Mouse (Mus musculus): Measurements from ENCODE around the gene Plekhm1. TPM values are rescaled to one million over a fixed set of nuclear protein-coding genes. Genes with fewer than 3 reads are reported as not detected.

Gene Plekhm1
- polyA plus RNA-seq, 1 experiment from 2014 or later = 9.4 TPM

- Histone ChIP-seq H3K36me3 (ENCODE audit: insufficient read depth) (peaks cover 34% of the 10 kb centered on the region; the same call in 1 of the 2 replicates), H3K4me3 (ENCODE audit: low read depth, low read length) (no peak overlapping the region), H3K27ac (ENCODE audit: low read depth) (no peak overlapping the region), H3K9ac (no peak overlapping the region), H3K9me3 (ENCODE audit: low read depth, low read length) (no peaks in the 10 kb centered on the region), H3K27me3 (ENCODE audit: insufficient read depth, low read length) (no peaks in the 10 kb centered on the region), H3K4me2 (no peak overlapping the region), H3K4me1 (ENCODE audit: insufficient read depth) (no peaks in the 10 kb centered on the region; the same call in 1 of the 2 replicates)
- ATAC-seq (ENCODE audit: insufficient read depth) (no peak), DNase-seq (no peak)
- WGBS = 88% methylated on average over 5 of the region's 5 CpGs
- TF ChIP-seq CTCF (IDR thresholded peaks at IDR 0.05; ENCODE audit: low read depth) = no peak
These were observed 32.0 kb downstream of the Plekhm1 start for GRCm38 (mm10) chr11:103380460-103380859.

GRCm38 (mm10) chr11:103378341-103378740, 34.1 kb downstream of the Plekhm1 start:
- DNase-seq (no peak), ATAC-seq (ENCODE audit: insufficient read depth) (no peak)
- Histone ChIP-seq H3K9me3 (ENCODE audit: low read depth, low read length) (no peaks in the 10 kb centered on the region), H3K27me3 (ENCODE audit: insufficient read depth, low read length) (no peaks in the 10 kb centered on the region), H3K27ac (ENCODE audit: low read depth) (no peak overlapping the region), H3K36me3 (ENCODE audit: insufficient read depth) (peaks cover 44% of the 10 kb centered on the region; the same call in 1 of the 2 replicates), H3K9ac (no peak overlapping the region), H3K4me3 (ENCODE audit: low read depth, low read length) (no peak overlapping the region), H3K4me2 (no peak overlapping the region), H3K4me1 (ENCODE audit: insufficient read depth) (no peaks in the 10 kb centered on the region)
- WGBS = 82% methylated on average over 6 of the region's 6 CpGs
- no peak for TF ChIP-seq CTCF (IDR thresholded peaks at IDR 0.05; ENCODE audit: low read depth)

- no peaks in the 10 kb centered on the region for H3K4me1 ChIP-seq (ENCODE audit: insufficient read depth)
- peaks cover 52% of the 10 kb centered on the region; the same call in 1 of the 2 replicates for H3K36me3 ChIP-seq (ENCODE audit: insufficient read depth)
- TF ChIP-seq CTCF (IDR thresholded peaks at IDR 0.05; ENCODE audit: low read depth) = no peak
- no peaks in the 10 kb centered on the region for H3K9me3 ChIP-seq (ENCODE audit: low read depth, low read length)
- H3K27ac ChIP-seq (ENCODE audit: low read depth) = no peak overlapping the region
- DNase-seq (no peak), ATAC-seq (ENCODE audit: insufficient read depth) (no peak)
- H3K4me3 ChIP-seq (ENCODE audit: low read depth, low read length) = no peak overlapping the region
- WGBS = 76% methylated on average over 5 of the region's 5 CpGs
- no peak overlapping the region for H3K4me2 ChIP-seq
- no peaks in the 10 kb centered on the region for H3K27me3 ChIP-seq (ENCODE audit: insufficient read depth, low read length)
- no peak overlapping the region for H3K9ac ChIP-seq
These were observed 36.7 kb downstream of the Plekhm1 start for GRCm38 (mm10) chr11:103375772-103376171.

- no peak overlapping the region for H3K4me2 ChIP-seq
- H3K27me3 ChIP-seq (ENCODE audit: insufficient read depth, low read length) = no peaks in the 10 kb centered on the region
- H3K4me1 ChIP-seq (ENCODE audit: insufficient read depth) = no peaks in the 10 kb centered on the region
- DNase-seq (no peak), ATAC-seq (ENCODE audit: insufficient read depth) (no peak)
- H3K36me3 ChIP-seq (ENCODE audit: insufficient read depth) = peaks cover 56% of the 10 kb centered on the region; the same call in 1 of the 2 replicates
- no peak overlapping the region for H3K27ac ChIP-seq (ENCODE audit: low read depth)
- H3K4me3 ChIP-seq (ENCODE audit: low read depth, low read length) = no peak overlapping the region
- TF ChIP-seq CTCF (IDR thresholded peaks at IDR 0.05; ENCODE audit: low read depth) = no peak
- no peaks in the 10 kb centered on the region for H3K9me3 ChIP-seq (ENCODE audit: low read depth, low read length)
- 50% methylated on average over 1 of the region's 1 CpGs for WGBS
- H3K9ac ChIP-seq = no peak overlapping the region
These were observed 37.2 kb downstream of the Plekhm1 start for GRCm38 (mm10) chr11:103375258-103375657.

GRCm38 (mm10) chr11:103373922-103374321, 38.6 kb downstream of the Plekhm1 start:
- H3K9me3 ChIP-seq (ENCODE audit: low read depth, low read length) = no peaks in the 10 kb centered on the region
- no peak overlapping the region for H3K4me3 ChIP-seq (ENCODE audit: low read depth, low read length)
- no peaks in the 10 kb centered on the region for H3K27me3 ChIP-seq (ENCODE audit: insufficient read depth, low read length)
- DNase-seq (no peak), ATAC-seq (ENCODE audit: insufficient read depth) (no peak)
- no peak overlapping the region for H3K4me2 ChIP-seq
- whole genome bisulfite sequencing = 90% methylated on average over 9 of the region's 9 CpGs
- no peaks in the 10 kb centered on the region for H3K4me1 ChIP-seq (ENCODE audit: insufficient read depth)
- H3K9ac ChIP-seq = no peak overlapping the region
- H3K36me3 ChIP-seq (ENCODE audit: insufficient read depth) = peaks cover 54% of the 10 kb centered on the region; the same call in 1 of the 2 replicates
- no peak overlapping the region for H3K27ac ChIP-seq (ENCODE audit: low read depth)
- no peak for TF ChIP-seq CTCF (IDR thresholded peaks at IDR 0.05; ENCODE audit: low read depth)

- ATAC-seq (ENCODE audit: insufficient read depth) = no peak
These were observed 39.9 kb downstream of the Plekhm1 start for GRCm38 (mm10) chr11:103372561-103372960.

GRCm38 (mm10) chr11:103372068-103372467, 40.4 kb downstream of the Plekhm1 start:
- ATAC-seq (ENCODE audit: insufficient read depth) (no peak), DNase-seq (peak; percentile 23)
- H3K9me3 ChIP-seq (ENCODE audit: low read depth, low read length) = no peaks in the 10 kb centered on the region
- peak overlapping the region; percentile 56; the same call in 1 of the 2 replicates for H3K27ac ChIP-seq (ENCODE audit: low read depth)
- H3K4me3 ChIP-seq (ENCODE audit: low read depth, low read length) = no peak overlapping the region
- no peaks in the 10 kb centered on the region for H3K27me3 ChIP-seq (ENCODE audit: insufficient read depth, low read length)
- 68% methylated on average over 3 of the region's 3 CpGs for WGBS
- H3K4me1 ChIP-seq (ENCODE audit: insufficient read depth) = no peaks in the 10 kb centered on the region
- peaks cover 51% of the 10 kb centered on the region; the same call in 1 of the 2 replicates for H3K36me3 ChIP-seq (ENCODE audit: insufficient read depth)
- no peak overlapping the region for H3K9ac ChIP-seq
- TF ChIP-seq CTCF (IDR thresholded peaks at IDR 0.05; ENCODE audit: low read depth) = no peak
- H3K4me2 ChIP-seq = no peak overlapping the region

More at GRCm38 (mm10) chr11:103372561-103372960, 39.9 kb downstream of the Plekhm1 start:
- no peaks in the 10 kb centered on the region for H3K27me3 ChIP-seq (ENCODE audit: insufficient read depth, low read length)
- no peaks in the 10 kb centered on the region for H3K9me3 ChIP-seq (ENCODE audit: low read depth, low read length)
- no peak overlapping the region for H3K4me3 ChIP-seq (ENCODE audit: low read depth, low read length)
- H3K9ac ChIP-seq = no peak overlapping the region
- no peak overlapping the region for H3K4me2 ChIP-seq
- 88% methylated on average over 4 of the region's 4 CpGs for WGBS
- H3K36me3 ChIP-seq (ENCODE audit: insufficient read depth) = peaks cover 51% of the 10 kb centered on the region; the same call in 1 of the 2 replicates
- peak overlapping the region; percentile 54 for H3K27ac ChIP-seq (ENCODE audit: low read depth)
- no peaks in the 10 kb centered on the region for H3K4me1 ChIP-seq (ENCODE audit: insufficient read depth)
- no peak for DNase-seq
- TF ChIP-seq CTCF (IDR thresholded peaks at IDR 0.05; ENCODE audit: low read depth) = no peak
